ENCODE assay signal across 17 mouse cellular contexts in genomic region chr1:87849278-87849677, GRCm38 (mm10). TPM values are rescaled to one million over a fixed set of nuclear protein-coding genes. Genes with fewer than 3 reads are reported as not detected.
DNase-seq lines count a peak whose midpoint lies in the region; ATAC-seq and TF ChIP-seq lines count a peak whose summit lies in the region.
"Had no signal": no experiment of that assay in that cellular context is flagged by ENCODE, and none has a peak within 500 bp of the region (broad histone marks: within the 10 kb centered on the region; RNA-seq: fewer than 3 reads in every experiment).

No protein-coding gene starts in this region.

- no peak for DNase-seq in left cerebral cortex, adult 2 months (ENCODE audit: extremely low spot score in 1 of 2, low spot score in 2 of 2)
- no peak for DNase-seq in left cerebral cortex, adult 8-10 months (ENCODE audit: low spot score in 2 of 2)
- peak; percentile 86 for DNase-seq in CH12.LX (ENCODE audit: extremely low read depth)
- DNase-seq in hindbrain, embryonic 11.5 days (ENCODE audit: low spot score), result no peak
- DNase-seq in frontal cortex, postnatal 25 days (ENCODE audit: low spot score in 2 of 2), result no peak
- DNase-seq in embryo, embryonic 10 days (ENCODE audit: low spot score), result no peak
- DNase-seq: cerebellum, adult 8-10 months; kidney, adult 2 months; kidney, postnatal 25 days had no signal

- H3K9ac ChIP-seq in CH12.LX (ENCODE audit: insufficient read depth, low read depth), result peak overlapping the region; percentile 62
- H3K9ac ChIP-seq in hindbrain, embryonic 11.5 days (ENCODE audit: low read depth, low read length), result no peak overlapping the region
- H3K9ac ChIP-seq: forebrain, embryonic 12.5 days; heart, embryonic 15.5 days; liver, embryonic 12.5 days had no signal

- 77% methylated on average over 5 of the region's 5 CpGs for WGBS in hindbrain, embryonic 11.5 days

- peak overlapping the region; percentile 50 for H3K27ac ChIP-seq in left cerebral cortex, adult 2 months
- H3K27ac ChIP-seq in CH12.LX (ENCODE audit: insufficient read depth, low read depth), result peak overlapping the region; percentile 58
- H3K27ac ChIP-seq in hindbrain, embryonic 11.5 days (ENCODE audit: low read depth, low read length), result no peak overlapping the region
- H3K27ac ChIP-seq: forebrain, embryonic 12.5 days; heart, embryonic 15.5 days; liver, embryonic 12.5 days had no signal

- peak; percentile 86 for TF ChIP-seq EP300 in CH12.LX (IDR thresholded peaks at IDR 0.05; ENCODE audit: low read length)

- H3K9me3 ChIP-seq in CH12.LX (replicated peaks; ENCODE audit: low read length), result peaks cover 10% of the 10 kb centered on the region
- H3K9me3 ChIP-seq in hindbrain, embryonic 11.5 days (ENCODE audit: control insufficient read depth, low read length), result no peaks in the 10 kb centered on the region
- H3K9me3 ChIP-seq: forebrain, embryonic 12.5 days; heart, embryonic 15.5 days; limb, embryonic 10.5 days; liver, embryonic 12.5 days; neural tube, embryonic 13.5 days had no signal

- H3K4me3 ChIP-seq in left cerebral cortex, adult 2 months, result no peak overlapping the region
- H3K4me3 ChIP-seq in CH12.LX (replicated peaks in 1 of 3; ENCODE audit: low read depth in 2 of 3, low read length in 2 of 3, poor library complexity in 1 of 3), result peak overlapping the region in 1 of 3 experiments; percentile 6
- H3K4me3 ChIP-seq in myocyte, result no peak overlapping the region
- no peak overlapping the region for H3K4me3 ChIP-seq in hindbrain, embryonic 11.5 days (ENCODE audit: low read depth, low read length)
- H3K4me3 ChIP-seq: forebrain, embryonic 12.5 days; heart, embryonic 15.5 days; limb, embryonic 10.5 days; liver, embryonic 12.5 days; neural tube, embryonic 13.5 days had no signal

- TF ChIP-seq CTCF in left cerebral cortex, adult 2 months (IDR thresholded peaks at IDR 0.05), result no peak
- TF ChIP-seq CTCF in CH12.LX (conservative IDR thresholded peaks at IDR 0.05 in 1 of 2, IDR thresholded peaks at IDR 0.05 in 1 of 2; ENCODE audit: low read depth in 2 of 2, low read length in 2 of 2), result no peak

- H3K36me3 ChIP-seq in CH12.LX (replicated peaks in 1 of 2; ENCODE audit: control insufficient read depth in 1 of 2, insufficient read depth in 1 of 2, low read length in 1 of 2) (no peaks in the 10 kb centered on the region), myocyte (ENCODE audit: control insufficient read depth, insufficient read depth) (no peaks in the 10 kb centered on the region)
- H3K36me3 ChIP-seq in hindbrain, embryonic 11.5 days (ENCODE audit: control insufficient read depth, insufficient read depth, low read length), result no peaks in the 10 kb centered on the region
- H3K36me3 ChIP-seq: forebrain, embryonic 12.5 days; heart, embryonic 15.5 days; limb, embryonic 10.5 days; liver, embryonic 12.5 days; neural tube, embryonic 13.5 days had no signal

- in situ Hi-C loops in CH12.LX (cut with MboI; ENCODE audit: low pct_ligation_motif_present, low pct_unique_long_range_greater_than_20kb, low sequenced_read_pairs), result no loop called here

- H3K79me2 ChIP-seq in CH12.LX (replicated peaks; ENCODE audit: control insufficient read depth, extremely low read depth, insufficient read depth, poor library complexity, severe bottlenecking), result peaks cover 11% of the 10 kb centered on the region
- peaks cover 8% of the 10 kb centered on the region for H3K79me2 ChIP-seq in myocyte (ENCODE audit: control insufficient read depth, insufficient read depth)

- peak overlapping the region; percentile 54; the same call in 1 of the 2 replicates for H3K4me2 ChIP-seq in CH12.LX (ENCODE audit: insufficient read depth, low read depth, poor library complexity, severe bottlenecking)
- H3K4me2 ChIP-seq in myocyte (ENCODE audit: low read depth), result peak overlapping the region; percentile 60
- no peak overlapping the region for H3K4me2 ChIP-seq in hindbrain, embryonic 11.5 days (replicated peaks; ENCODE audit: low read depth, low read length)
- H3K4me2 ChIP-seq: forebrain, embryonic 12.5 days; heart, embryonic 15.5 days; liver, embryonic 12.5 days; neural tube, embryonic 13.5 days had no signal

- no peaks in the 10 kb centered on the region for H3K27me3 ChIP-seq in CH12.LX (replicated peaks)
- H3K27me3 ChIP-seq in myocyte (ENCODE audit: control insufficient read depth, insufficient read depth, insufficient read length), result no peaks in the 10 kb centered on the region
- H3K27me3 ChIP-seq in hindbrain, embryonic 11.5 days (ENCODE audit: control insufficient read depth, insufficient read depth, low read length), result no peaks in the 10 kb centered on the region
- H3K27me3 ChIP-seq: forebrain, embryonic 12.5 days; heart, embryonic 15.5 days; neural tube, embryonic 13.5 days had no signal

- H3K4me1 ChIP-seq in CH12.LX (ENCODE audit: control insufficient read depth in 1 of 2, insufficient read depth in 2 of 2), result peaks cover 39 to 77% of the 10 kb centered on the region in 2 experiments
- peaks cover under 1% of the 10 kb centered on the region; the same call in 1 of the 2 replicates for H3K4me1 ChIP-seq in hindbrain, embryonic 11.5 days (replicated peaks; ENCODE audit: control insufficient read depth, insufficient read depth, low read length)

- peak; percentile 59 for ATAC-seq in common myeloid progenitor, adult 5-6 weeks (replicated peaks; ENCODE audit: low read depth, poor library complexity, severe bottlenecking)
- ATAC-seq in hindbrain, embryonic 11.5 days (ENCODE audit: low FRiP score), result no peak
- ATAC-seq: liver, embryonic 12.5 days had no signal

- TF ChIP-seq POLR2A in CH12.LX (IDR thresholded peaks at IDR 0.05; ENCODE audit: low read depth, low read length), result no peak; the same call in 1 of the 2 replicates
- TF ChIP-seq POLR2A in myocyte (IDR thresholded peaks at IDR 0.05; ENCODE audit: insufficient read length, low read depth), result no peak

- dilution Hi-C loops in CH12.LX (cut with MboI; ENCODE audit: extremely low pct_ligation_motif_present, extremely low pct_unique_long_range_greater_than_20kb, low sequenced_read_pairs), result no loop called here

- intact Hi-C loops in left cerebral cortex, adult 2 months (cut with DNase I), result loop anchor here (2.0 kb wide), 1 partner anchor 36 kb away; no protein-coding TSS in a partner anchor

- TF ChIP-seq RAD21 in CH12.LX (IDR thresholded peaks at IDR 0.05; ENCODE audit: low read depth, low read length), result no peak

- H3ac ChIP-seq in myocyte (ENCODE audit: control insufficient read depth, insufficient read length), result no peak overlapping the region

TF ChIP-seq in CH12.LX, 34 proteins besides CTCF, POLR2A, EP300 and RAD21 (continues in another document):
- TF ChIP-seq BHLHE40 (IDR thresholded peaks at IDR 0.05; ENCODE audit: low read depth, low read length) (peak; percentile 94), JUN (IDR thresholded peaks at IDR 0.05; ENCODE audit: insufficient read depth, low read depth, low read length) (0 out of 2 replicates have a peak, but pooled peaks have one; percentile 19), MYC (IDR thresholded peaks at IDR 0.05; ENCODE audit: low read depth, low read length) (peak; percentile 61; the same call in 1 of the 2 replicates), MEF2A (IDR thresholded peaks at IDR 0.05; ENCODE audit: borderline replicate concordance, low read depth, low read length) (peak; percentile 70; the same call in 1 of the 2 replicates), MAX (IDR thresholded peaks at IDR 0.05; ENCODE audit: low read length) (peak; percentile 92), RCOR1 (conservative IDR thresholded peaks at IDR 0.05; ENCODE audit: low read depth, low read length) (no peak), TCF12 (IDR thresholded peaks at IDR 0.05; ENCODE audit: low read depth, low read length) (peak; percentile 61; the same call in 1 of the 2 replicates), MAZ (IDR thresholded peaks at IDR 0.05; ENCODE audit: low read depth, low read length) (peak; percentile 65; the same call in 1 of the 2 replicates), ELF1 (IDR thresholded peaks at IDR 0.05; ENCODE audit: low read depth, low read length) (peak; percentile 51; the same call in 1 of the 2 replicates)

TF ChIP-seq in myocyte, 11 proteins besides CTCF, POLR2A, EP300 and RAD21:
- TF ChIP-seq MYOD1 (IDR thresholded peaks at IDR 0.05; ENCODE audit: control insufficient read depth in 1 of 3, insufficient read length in 2 of 3, low read depth in 2 of 3) (no peak), MAX (IDR thresholded peaks at IDR 0.05; ENCODE audit: low read depth) (no peak), POLR2AphosphoS2 (IDR thresholded peaks at IDR 0.05; ENCODE audit: insufficient read length, low read depth) (no peak), MYOG (IDR thresholded peaks at IDR 0.05; ENCODE audit: control insufficient read depth in 1 of 3, insufficient read depth in 1 of 3, insufficient read length in 2 of 3, low read depth in 2 of 3) (no peak), E2F4 (IDR thresholded peaks at IDR 0.05; ENCODE audit: insufficient read depth) (no peak), TCF12 (IDR thresholded peaks at IDR 0.05; ENCODE audit: insufficient read depth, poor library complexity, severe bottlenecking) (no peak), SRF (IDR thresholded peaks at IDR 0.05; ENCODE audit: control insufficient read depth, insufficient read length, low read depth) (no peak), TCF3 (IDR thresholded peaks at IDR 0.05; ENCODE audit: insufficient read length, low read depth) (no peak)

RNA-seq across cellular contexts. Expression of gene Dgkd, which starts 3.8 kb away (rescaled TPM):
- 100 to 1,000 TPM in 1 of 2 experiments, 10 to 100 TPM in 1; 95.3 to 106 TPM for total RNA-seq in left cerebral cortex, adult 2 months (2021)
- 10 to 100 TPM; 83.1 to 97.4 (median 89.4) TPM for total RNA-seq in left cerebral cortex, adult 8-10 months (2022)
- total RNA-seq in CH12.LX (2012; rRNA removed) (73.4 and 89.9 TPM in 2 replicates), CH12.LX (2014; rRNA removed) (57.5 and 58.0 TPM in 2 replicates)
- polyA plus RNA-seq in CH12.LX (2012; ENCODE audit: insufficient read length, low read depth) (73.8 and 77.3 TPM in 2 replicates), myocyte (2012; fragmentation: generic; extraction: Trizol) (59.3 TPM)
- 29.2 and 39.9 TPM in 2 replicates for total RNA-seq in common myeloid progenitor, adult 5-6 weeks (2017)
- 28.3 and 30.8 TPM in 2 replicates for polyA plus RNA-seq in hindbrain, embryonic 11.5 days (2014; fragmentation: Nextera tagmentation; extraction: Ambion mirVana)

RNA-seq across cellular contexts. Expression of gene Sag, which starts 45.8 kb away (rescaled TPM):
- 1 to 10 TPM; 2.2 to 3.3 TPM for total RNA-seq in left cerebral cortex, adult 2 months (2021)
- total RNA-seq in left cerebral cortex, adult 8-10 months (2022), result 1 to 10 TPM; 1.7 to 2.4 (median 1.9) TPM
- total RNA-seq in CH12.LX (2012; rRNA removed) (1.0 and 2.5 TPM in 2 replicates), CH12.LX (2014; rRNA removed) (0.19 TPM in 1 of 2 replicates, not detected in the other)
- polyA plus RNA-seq in CH12.LX (2012; ENCODE audit: insufficient read length, low read depth) (0.45 and 2.0 TPM in 2 replicates), myocyte (2012; fragmentation: generic; extraction: Trizol) (0.72 TPM)
- total RNA-seq in common myeloid progenitor, adult 5-6 weeks (2017), result 0.59 and 0.78 TPM in 2 replicates
- 1.8 and 2.6 TPM in 2 replicates for polyA plus RNA-seq in hindbrain, embryonic 11.5 days (2014; fragmentation: Nextera tagmentation; extraction: Ambion mirVana)
- total RNA-seq: midbrain, postnatal 0 days had no signal
